Mouse (Mus musculus): ENCODE results near the gene Flt1.

GRCm38 (mm10) chr5:147716276-147716675 is 9.5 kb downstream of the Flt1 start:
- TF ChIP-seq CTCF (IDR thresholded peaks at IDR 0.05; ENCODE audit: insufficient read depth, low read length) (no peak), POLR2A (IDR thresholded peaks at IDR 0.05; ENCODE audit: borderline replicate concordance, extremely low read depth, low read depth, low read length) (no peak)

All from lung, adult 2 months (tissue).